In genomic region chr10:117782056-117782455, GRCm38 (mm10) we compare ENCODE assay signal across 18 mouse cellular contexts. TPM values are rescaled to one million over a fixed set of nuclear protein-coding genes. Genes with fewer than 3 reads are reported as not detected.
DNase-seq lines count a peak whose midpoint lies in the region; ATAC-seq lines count a peak whose summit lies in the region.
"Had no signal": no experiment of that assay in that cellular context is flagged by ENCODE, and none has a peak within 500 bp of the region (broad histone marks: within the 10 kb centered on the region; RNA-seq: fewer than 3 reads in every experiment).

No protein-coding gene starts in this region.

- H3K9me3 ChIP-seq in forebrain, embryonic 11.5 days (ENCODE audit: control insufficient read depth, low read length), result no peaks in the 10 kb centered on the region
- H3K9me3 ChIP-seq in forebrain, embryonic 14.5 days (replicated peaks; ENCODE audit: control insufficient read depth, low read length), result no peaks in the 10 kb centered on the region
- H3K9me3 ChIP-seq: G1E had no signal

- no peak overlapping the region for H3K4me3 ChIP-seq in forebrain, embryonic 11.5 days (ENCODE audit: low read depth, low read length)
- H3K4me3 ChIP-seq in forebrain, embryonic 14.5 days (ENCODE audit: low read depth, low read length), result no peak overlapping the region

- no peak for ATAC-seq in forebrain, embryonic 11.5 days (replicated peaks; ENCODE audit: low FRiP score)
- no peak for ATAC-seq in forebrain, embryonic 14.5 days
- ATAC-seq: activated CD4-positive, CD25-positive, alpha-beta regulatory T cell, adult 4 months; CD4-positive, CD25-positive, alpha-beta regulatory T cell, adult 4 months; Patski had no signal

- WGBS in forebrain, embryonic 11.5 days, result 89% methylated on average over 2 of the region's 2 CpGs
- 92% methylated on average over 2 of the region's 2 CpGs for WGBS in forebrain, embryonic 14.5 days

- H3K4me2 ChIP-seq in forebrain, embryonic 11.5 days (ENCODE audit: low read depth, low read length, severe bottlenecking), result no peak overlapping the region
- no peak overlapping the region for H3K4me2 ChIP-seq in forebrain, embryonic 14.5 days (ENCODE audit: low read length)

- peaks cover 18% of the 10 kb centered on the region for H3K36me3 ChIP-seq in forebrain, embryonic 11.5 days (ENCODE audit: control insufficient read depth, insufficient read depth, low read length)
- peaks cover 88% of the 10 kb centered on the region for H3K36me3 ChIP-seq in forebrain, embryonic 14.5 days (ENCODE audit: control insufficient read depth, insufficient read depth, low read length)

- intact Hi-C loops in left cerebral cortex, postnatal 14 days (cut with DNase I), result no loop called here

- no peaks in the 10 kb centered on the region for H3K4me1 ChIP-seq in forebrain, embryonic 11.5 days (replicated peaks; ENCODE audit: control insufficient read depth, insufficient read depth, low read length)
- H3K4me1 ChIP-seq in forebrain, embryonic 14.5 days (ENCODE audit: control insufficient read depth, insufficient read depth, low read length), result no peaks in the 10 kb centered on the region

- H3K27me3 ChIP-seq in forebrain, embryonic 11.5 days (ENCODE audit: control insufficient read depth, insufficient read depth, low read length), result no peaks in the 10 kb centered on the region
- no peaks in the 10 kb centered on the region for H3K27me3 ChIP-seq in forebrain, embryonic 14.5 days (replicated peaks; ENCODE audit: control insufficient read depth, insufficient read depth, low read length)
- H3K27me3 ChIP-seq: CH12.LX, Patski had no signal

- DNase-seq in forebrain, embryonic 11.5 days (ENCODE audit: low spot score), result peak; percentile 25
- no peak for DNase-seq in forebrain, embryonic 14.5 days (ENCODE audit: low spot score)
- DNase-seq in adipocyte (ENCODE audit: low spot score), result peak; percentile 96
- no peak for DNase-seq in left cerebral cortex, postnatal 14 days (ENCODE audit: low spot score in 2 of 2)
- DNase-seq: adrenal gland, adult 2 months; adrenal gland, adult 8-10 months; adrenal gland, postnatal 10 days; adrenal gland, postnatal 25 days; B cell, adult 2 months; cerebellum, adult 11 months; cerebellum, adult 11-12 months; cerebellum, adult 18-20 months; cerebellum, adult 2 months had no signal

- no peak overlapping the region for H3K9ac ChIP-seq in forebrain, embryonic 11.5 days (ENCODE audit: low read length)
- no peak overlapping the region for H3K9ac ChIP-seq in forebrain, embryonic 14.5 days (ENCODE audit: low read length)

- no peak overlapping the region for H3K27ac ChIP-seq in forebrain, embryonic 11.5 days (ENCODE audit: low read depth, low read length)
- H3K27ac ChIP-seq in forebrain, embryonic 14.5 days (ENCODE audit: low read depth, low read length), result no peak overlapping the region

RNA-seq across cellular contexts. Expression of gene Nup107, which starts 10.4 kb away (rescaled TPM):
- 101 and 104 TPM in 2 replicates for polyA plus RNA-seq in forebrain, embryonic 11.5 days (2014; fragmentation: Nextera tagmentation; extraction: Ambion mirVana)
- polyA plus RNA-seq in forebrain, embryonic 14.5 days (2014; fragmentation: Nextera tagmentation; extraction: Ambion mirVana), result 61.1 and 68.7 TPM in 2 replicates
- 10 to 100 TPM; 15.5 to 19.9 TPM for total RNA-seq in left cerebral cortex, postnatal 14 days (2021)

RNA-seq across cellular contexts. Expression of gene Slc35e3, which starts 35.9 kb away (rescaled TPM):
- polyA plus RNA-seq in forebrain, embryonic 11.5 days (2014; fragmentation: Nextera tagmentation; extraction: Ambion mirVana), result 21.9 and 22.2 TPM in 2 replicates
- polyA plus RNA-seq in forebrain, embryonic 14.5 days (2014; fragmentation: Nextera tagmentation; extraction: Ambion mirVana), result 17.7 and 20.1 TPM in 2 replicates
- 10 to 100 TPM; 28.5 to 31.6 TPM for total RNA-seq in left cerebral cortex, postnatal 14 days (2021)

Comparison
In these comparisons a context has a peak if more than half of its experiments do, and no peak if none do; other contexts are left out.
1. DNase-seq: peak in forebrain, embryonic 11.5 days (single experiment) and adipocyte (single experiment); none in forebrain, embryonic 14.5 days (single experiment) and left cerebral cortex, postnatal 14 days (0 of 2).